Mouse (Mus musculus): ENCODE measurements around the gene 2410015M20Rik.
"Not testable (repeated sequence)": the region's sequence is repeated elsewhere in the genome, so short reads cannot be mapped to it uniquely, and the experiment has no call there.

The 2410015M20Rik gene

DNA sequence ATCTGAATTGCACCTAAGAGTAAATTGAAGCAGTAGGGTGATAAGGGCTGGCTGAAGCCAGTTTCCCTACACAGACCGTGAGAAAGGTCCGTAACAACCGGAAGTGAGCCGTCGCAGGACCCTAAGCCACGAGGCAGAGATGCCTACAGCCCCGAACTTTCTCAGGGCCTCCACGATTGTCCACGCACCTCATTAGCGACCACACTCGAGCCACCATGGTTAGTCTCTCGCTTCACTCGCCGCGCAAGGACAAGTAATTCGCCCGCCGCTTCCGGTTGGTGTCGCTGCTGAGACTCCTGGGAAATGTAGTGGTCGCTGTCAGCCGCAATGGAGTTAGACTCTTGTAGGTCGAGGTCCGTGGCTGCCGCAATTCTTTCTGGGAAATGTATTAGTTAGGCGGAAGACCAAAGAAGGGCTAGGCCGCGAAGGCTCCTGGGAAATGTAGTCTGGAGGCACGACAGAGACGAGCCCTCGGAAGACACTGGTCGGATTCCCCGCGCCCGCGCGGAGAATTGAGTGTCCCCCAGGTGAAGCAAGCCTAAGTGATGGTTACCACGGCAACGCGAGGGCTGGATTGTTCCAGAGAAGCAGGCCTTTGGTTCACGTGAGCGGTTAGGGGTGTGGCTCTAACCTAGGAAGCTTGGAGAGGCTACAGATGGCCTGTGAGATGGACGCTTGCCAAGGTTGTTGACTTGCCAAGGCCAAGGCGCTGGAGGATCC lies at the start of gene 2410015M20Rik:
2410015M20Rik (minus strand) TSS at position 320 of the 720 bp plus-strand sequence.
- in situ Hi-C loops (cut with MboI, MseI) = no loop called here

DNA sequence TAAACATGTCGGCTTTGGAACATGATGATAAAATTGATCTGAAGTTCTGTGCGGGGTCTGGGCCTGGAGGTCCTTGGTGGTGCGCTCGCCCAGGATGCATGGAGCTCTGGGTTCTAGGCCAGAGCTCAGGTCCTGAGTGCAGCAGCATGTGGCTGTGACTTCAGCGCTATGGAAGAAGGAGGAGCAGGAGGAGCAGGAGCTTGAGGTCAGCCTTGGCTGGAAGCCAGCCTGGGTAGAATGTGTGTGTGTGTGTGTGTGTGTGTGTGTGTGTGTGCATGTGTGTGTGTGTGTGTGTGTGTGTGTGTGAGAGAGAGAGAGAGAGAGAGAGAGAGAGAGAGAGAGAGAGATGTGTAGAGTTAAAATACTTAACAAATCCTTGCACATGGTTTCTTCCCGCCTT lies 46.6 kb upstream of the 2410015M20Rik start:
- in situ Hi-C loops (cut with MboI, MseI) = no loop called here

DNA sequence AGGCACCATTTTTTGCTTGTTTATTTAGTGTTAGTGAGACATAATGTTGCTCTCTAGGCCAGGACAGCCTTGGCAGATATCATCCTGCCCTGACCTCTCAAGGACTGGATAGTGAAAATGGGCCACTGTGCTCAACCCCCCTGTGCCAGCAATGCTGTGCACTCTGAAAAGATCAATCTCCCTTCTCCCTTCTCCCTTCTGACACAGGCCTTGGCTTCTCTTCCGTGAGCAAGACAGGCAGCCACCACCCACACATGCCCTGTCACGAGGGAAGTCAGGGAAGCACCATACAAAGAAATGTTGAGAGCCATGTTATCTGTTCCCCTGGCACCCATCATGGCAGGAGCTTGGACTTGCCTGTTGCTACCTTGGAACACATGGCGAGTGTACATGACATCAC lies 45.7 kb upstream of the 2410015M20Rik start:
- in situ Hi-C loops (cut with MboI, MseI) = no loop called here

DNA sequence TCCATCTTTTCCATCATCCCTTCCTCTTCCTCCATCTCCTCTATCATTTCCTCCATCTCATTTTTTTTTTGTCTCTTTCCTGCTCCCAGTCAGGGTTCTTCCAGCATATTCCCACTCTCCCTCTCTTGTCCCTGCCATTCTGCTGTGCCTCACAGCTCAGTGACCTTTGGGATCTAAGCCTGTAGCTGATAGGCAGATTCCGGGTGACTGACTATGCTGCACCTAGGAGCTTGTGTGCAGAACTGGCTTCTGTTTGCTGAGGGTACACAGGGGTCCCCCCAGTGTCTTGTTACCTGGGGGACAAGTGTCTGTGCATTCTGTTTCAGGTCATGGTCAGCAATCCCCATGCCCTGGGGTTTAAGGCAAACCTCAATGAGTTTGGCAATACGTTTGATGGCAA lies 45.2 kb upstream of the 2410015M20Rik start:
- in situ Hi-C loops (cut with MboI, MseI) = no loop called here

DNA sequence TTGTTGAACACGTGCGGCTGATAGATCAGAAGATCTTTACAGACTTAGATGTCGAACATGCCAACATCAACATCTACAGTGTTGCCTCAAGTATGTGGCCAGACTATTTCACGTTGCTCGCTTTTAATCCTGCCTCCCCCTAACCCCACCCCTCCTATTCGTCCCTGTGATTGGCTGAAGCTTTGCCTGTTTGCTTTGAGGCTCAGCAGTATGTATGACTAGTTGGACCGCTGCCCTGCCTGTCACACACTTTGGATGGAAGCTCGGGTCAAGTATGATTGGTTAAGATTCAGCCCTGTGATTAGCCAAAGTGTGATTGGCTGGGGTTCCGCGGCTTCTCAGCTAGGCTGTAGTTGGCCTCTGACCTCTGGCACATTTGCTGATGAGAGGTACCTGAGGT lies 42.2 kb upstream of the 2410015M20Rik start:
- in situ Hi-C loops (cut with MboI, MseI) = no loop called here

DNA sequence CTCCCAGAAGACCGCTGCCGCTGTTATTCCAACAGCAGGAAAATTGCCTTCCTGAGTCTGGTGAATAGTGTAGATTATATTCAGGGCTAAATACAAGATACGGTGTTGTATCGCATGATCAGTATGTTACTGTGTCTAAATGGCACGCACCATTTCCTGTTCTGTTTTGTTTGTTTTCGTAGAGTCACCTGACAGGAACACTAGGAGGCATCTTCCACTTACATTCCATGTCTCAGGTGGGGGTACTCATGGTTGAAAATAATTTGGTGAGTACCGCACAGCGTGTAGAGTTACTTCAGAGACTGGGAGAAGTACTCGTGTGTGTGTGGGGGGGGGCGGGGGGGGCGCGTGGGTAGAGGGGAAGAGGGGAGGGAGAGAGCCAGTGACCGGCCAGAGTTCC lies 38.0 kb upstream of the 2410015M20Rik start:
- in situ Hi-C loops (cut with MboI, MseI) = no loop called here

DNA sequence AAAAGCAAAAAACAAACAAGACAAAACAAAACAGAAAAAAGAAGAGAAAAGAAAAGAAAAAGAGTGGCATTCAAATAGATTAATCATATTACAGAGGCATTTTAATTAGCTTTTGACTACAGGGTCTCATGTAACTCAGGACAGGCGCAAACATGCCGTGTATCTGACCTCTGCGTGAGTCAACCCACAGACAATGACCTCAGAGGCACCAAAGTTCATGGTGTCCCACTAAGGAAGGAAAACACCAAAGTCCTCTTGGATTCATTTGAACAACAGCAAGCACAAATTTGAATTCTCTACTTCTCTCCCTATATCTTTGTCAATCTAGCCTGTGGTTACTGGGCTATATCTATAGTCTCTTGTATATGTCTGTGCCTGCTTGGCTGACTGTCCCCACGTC lies 33.7 kb upstream of the 2410015M20Rik start:
- in situ Hi-C loops (cut with MboI, MseI) = no loop called here

DNA sequence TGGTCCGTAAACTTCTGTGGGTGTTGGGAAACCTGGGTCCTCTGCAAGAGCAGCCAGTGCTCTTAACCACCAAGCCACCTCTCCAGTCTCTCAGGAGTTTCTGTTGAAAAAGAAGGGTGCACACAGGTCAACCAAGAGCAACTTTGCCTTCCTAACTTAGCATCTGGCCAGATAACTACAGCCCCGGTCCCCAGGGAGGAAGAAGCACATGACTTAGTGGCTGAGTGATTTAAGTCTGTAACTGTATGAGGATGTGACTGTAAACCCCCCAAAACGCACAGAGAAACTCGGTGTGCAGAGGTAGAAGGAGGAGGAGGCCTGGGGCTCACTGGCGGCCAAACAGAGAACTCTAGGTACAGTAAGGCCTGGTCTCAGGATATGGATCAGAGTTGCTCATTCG lies 24.5 kb upstream of the 2410015M20Rik start:
- in situ Hi-C loops (cut with MboI, MseI) = no loop called here

DNA sequence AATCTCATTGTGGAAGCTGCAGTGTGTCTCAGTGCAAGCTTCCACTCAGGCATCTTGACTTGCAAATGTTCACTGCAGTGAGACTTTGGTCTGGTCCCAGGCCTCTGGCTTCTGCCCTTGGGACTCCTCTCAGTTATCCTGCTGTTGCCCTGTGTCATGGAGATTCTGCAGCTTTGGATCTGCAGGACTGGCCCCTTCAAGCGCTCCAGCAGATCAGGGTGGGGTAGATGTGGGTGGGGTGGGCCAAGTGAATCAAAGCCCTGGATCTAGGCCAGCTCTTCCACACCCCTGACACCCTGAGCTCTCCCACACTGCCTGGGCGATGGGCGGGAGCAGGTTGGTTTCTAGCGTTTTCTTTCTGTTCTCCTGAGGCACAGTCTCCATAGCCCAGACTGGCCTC lies 22.2 kb upstream of the 2410015M20Rik start:
- in situ Hi-C loops (cut with MboI, MseI) = no loop called here

DNA sequence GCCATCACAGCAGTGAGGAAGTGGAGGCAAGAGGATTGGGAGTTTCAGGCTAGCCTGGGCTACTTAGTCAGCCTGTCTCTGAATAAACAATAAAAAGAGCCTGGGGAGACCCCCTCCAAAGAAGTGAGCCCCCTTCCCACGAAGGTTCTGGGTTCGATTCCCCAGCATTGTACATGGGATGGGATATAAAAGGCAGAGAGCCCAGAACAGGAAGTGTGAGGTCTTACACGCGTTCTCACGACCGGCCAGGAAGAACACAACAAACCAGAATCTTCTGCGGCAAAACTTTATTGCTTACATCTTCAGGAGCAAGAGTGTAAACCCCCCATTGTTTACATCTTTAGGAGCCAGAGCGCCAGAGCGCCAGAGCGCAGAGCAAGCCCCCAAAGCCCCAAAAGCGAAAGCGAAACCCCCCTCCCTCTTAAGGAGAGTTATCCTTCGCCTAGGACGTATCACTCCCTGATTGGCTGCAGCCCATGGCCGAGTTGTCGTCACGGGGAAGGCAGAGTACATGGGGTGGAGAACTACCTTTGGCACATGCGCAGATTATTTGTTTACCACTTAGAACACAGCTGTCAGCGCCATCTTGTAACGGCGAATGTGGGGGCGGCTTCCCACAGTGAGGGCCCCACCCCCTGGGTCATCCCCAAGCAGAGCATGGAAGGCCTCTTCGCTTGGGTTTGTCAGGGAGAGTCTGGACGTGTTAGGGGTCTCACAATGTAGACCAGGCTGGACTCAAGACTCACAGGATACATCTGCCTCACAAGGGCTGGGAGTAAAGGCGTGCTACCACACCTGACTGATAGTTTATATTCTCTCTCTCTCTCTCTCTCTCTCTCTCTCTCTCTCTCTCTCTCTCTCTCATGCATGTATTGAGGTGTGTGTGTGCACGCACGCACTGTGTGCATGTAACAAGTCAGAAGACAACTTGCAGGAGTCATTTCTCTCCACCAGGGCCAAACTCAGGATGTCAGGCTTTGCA lies 20.5 kb upstream of the 2410015M20Rik start:
- in situ Hi-C loops (cut with MboI, MseI) = not testable (repeated sequence)

DNA sequence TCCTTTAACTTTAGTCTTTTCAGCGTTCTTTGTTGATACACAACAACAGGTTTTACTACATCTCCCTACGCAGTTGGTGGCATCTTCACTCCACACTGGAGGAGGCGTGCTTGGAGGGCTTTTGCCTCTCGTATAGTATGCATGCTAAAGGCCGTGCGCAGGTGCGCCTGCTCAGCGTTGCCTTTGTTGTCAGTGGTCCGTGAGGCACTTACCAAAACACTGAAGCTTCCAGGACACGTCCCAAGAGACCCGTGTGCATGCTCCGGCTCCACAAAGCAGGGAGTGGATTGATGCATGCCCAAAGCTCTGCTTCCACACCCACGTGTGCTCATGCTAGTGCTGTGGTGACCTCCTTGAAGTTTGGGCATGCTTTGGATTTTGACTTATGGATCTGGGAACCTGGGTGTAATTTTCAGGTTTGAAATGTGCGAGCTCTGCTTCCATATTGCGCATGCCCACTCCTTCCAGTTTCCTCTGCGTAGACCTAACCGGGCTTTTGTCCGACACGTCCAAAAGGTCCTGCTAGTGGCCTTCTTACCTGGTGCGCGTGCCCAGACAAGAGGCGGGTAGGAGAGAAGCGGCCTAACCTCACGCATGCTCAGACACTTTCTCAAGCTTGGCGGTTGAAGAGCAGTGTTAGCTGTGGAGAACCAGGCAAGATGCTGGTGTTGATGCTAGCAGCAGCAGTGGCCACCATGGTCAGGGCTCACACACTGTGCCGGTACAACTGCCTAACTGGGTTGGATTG lies 18.1 kb upstream of the 2410015M20Rik start, which contains the start of gene Catsperd:
Catsperd (plus strand) TSS at position 614 of the 748 bp plus-strand sequence.
- in situ Hi-C loops (cut with MboI, MseI) = no loop called here

DNA sequence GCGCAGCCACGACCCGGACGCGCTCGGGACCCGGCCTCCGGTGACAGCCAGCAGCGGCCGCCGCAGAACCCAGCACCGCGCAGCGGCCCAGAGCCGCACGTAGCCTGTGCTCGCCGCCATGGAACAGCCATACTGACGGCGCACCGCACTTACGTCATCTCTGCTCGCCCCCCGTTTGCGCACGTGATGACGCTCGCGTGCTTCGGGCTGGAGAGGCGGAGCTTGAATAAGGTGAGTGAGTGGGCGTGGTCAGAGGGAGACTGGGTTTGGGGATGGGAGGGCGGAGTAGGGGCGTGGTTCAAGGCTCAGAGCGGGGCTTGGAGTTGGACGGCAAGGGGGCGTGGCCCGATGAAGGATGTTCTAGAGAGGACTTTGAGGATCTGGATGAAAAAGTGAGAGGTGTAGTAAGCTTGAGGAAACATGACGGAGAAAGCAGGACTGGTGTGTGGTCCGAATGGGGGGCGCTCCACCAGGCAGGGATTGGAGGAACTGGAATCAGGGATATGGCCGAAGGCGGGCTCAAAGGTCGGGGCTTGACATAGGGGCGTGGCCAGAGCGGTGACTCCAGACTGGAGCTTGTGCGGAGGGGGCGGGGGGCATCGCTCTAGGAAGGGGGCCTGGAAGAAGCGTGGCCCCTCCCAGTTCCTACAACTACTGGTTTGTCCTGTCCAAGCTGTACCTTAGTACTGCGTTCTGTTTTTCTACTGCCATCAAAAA lies 17.3 kb upstream of the 2410015M20Rik start, which contains the start of gene Lonp1:
Lonp1 (minus strand) TSS at position 134 of the 717 bp plus-strand sequence.
- in situ Hi-C loops (cut with MboI, MseI) = no loop called here

DNA sequence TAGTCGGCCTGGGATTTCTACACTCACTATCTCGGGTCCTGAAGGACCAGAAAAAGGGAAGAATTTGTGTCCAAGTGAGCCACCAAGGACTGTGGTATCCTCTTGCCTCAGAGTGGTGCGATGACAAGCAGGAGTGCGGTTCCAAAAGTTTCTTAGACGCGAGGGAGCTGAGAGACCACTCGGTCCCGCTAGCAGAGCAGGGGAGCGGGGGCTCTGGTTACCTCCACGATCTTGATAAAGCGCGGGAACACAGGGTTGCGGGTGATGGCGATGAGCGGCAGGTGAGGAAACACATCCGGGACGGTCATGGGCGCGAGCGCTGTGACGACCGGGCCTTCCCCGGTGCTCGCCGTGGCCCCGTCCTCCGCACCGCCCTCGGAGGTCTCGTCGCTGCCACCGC lies 16.7 kb upstream of the 2410015M20Rik start:
- in situ Hi-C loops (cut with MboI, MseI) = no loop called here

DNA sequence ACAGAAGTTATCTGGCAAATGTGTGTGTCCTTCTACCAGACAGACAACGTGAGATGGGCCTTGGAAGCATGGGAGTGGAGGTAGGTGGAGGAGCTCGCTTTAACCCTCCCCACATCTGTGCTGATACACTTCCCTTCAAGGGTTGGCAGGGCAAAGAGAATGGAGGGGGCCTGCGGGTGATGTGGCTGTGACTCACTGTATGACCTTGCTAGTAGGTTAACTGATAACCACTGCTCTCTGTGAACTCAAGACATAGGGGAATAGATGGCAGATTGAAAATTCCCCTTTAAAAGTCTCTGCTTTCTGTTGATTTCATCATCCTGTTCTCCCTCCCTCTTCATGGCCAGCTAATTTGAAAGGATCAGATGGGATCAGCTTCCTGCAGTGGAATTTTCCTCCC lies 15.9 kb upstream of the 2410015M20Rik start:
- in situ Hi-C loops (cut with MboI, MseI) = no loop called here

DNA sequence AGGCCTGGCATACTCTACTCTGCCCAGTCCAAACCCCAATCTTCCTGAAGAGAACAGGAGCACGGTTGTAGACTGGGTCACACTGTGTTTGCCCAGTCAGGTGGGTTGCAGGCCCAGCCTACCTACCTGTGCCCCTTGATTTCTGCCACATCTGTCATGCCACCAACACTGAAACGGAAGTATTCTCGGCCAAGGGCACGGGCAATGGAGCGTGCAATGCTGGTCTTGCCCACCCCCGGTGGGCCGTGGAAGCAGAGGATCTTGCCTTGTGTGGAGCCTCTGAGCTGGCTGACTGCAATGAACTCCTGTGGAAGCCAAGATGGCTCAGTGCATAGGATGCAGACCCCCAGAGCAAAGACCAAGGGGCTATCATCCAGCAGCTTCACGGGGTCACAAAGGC lies 8.1 kb upstream of the 2410015M20Rik start:
- in situ Hi-C loops (cut with MboI, MseI) = loop anchor here (5.0 kb wide), 1 partner anchor 50 kb away; no protein-coding TSS in a partner anchor

DNA sequence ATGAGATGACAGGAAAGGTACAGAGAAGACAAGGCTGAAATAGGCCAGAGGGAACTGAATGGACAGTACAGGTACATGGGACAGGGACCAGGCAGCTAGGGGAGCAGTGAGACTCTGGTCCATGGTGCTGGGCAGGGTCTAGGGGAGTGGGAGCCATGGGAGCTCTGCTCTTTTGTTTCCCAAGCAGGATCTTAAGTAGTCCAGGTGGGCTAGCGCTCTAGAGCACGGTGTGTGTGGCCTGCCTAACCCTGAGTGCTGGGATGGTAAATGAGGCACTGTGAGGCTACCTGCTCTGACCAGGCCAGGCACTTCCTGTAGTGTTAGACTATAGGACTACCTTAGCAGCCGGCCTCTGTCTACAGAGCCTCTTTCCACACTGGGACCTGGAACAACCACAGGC lies 7.2 kb upstream of the 2410015M20Rik start:
- in situ Hi-C loops (cut with MboI, MseI) = loop anchor here (5.0 kb wide), 1 partner anchor 51 kb away; no protein-coding TSS in a partner anchor

DNA sequence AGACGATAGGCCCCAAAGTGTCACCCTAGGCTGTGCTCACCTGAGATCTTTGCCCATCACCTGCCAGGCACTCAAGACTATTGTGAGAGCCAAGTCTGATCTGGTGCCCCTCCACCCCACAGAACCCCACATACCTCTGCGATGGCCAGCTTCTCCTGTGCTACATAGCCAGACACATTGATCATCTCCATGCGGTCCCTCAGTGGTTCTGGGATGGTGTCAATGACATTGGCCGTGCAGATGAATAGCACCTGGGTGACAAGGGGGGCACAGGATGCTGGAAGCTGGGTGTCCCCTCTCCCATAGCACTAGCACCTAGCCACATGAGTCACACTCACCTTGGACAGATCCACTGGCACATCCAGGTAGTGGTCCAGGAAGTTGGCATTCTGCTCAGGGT lies 6.2 kb upstream of the 2410015M20Rik start:
- in situ Hi-C loops (cut with MboI, MseI) = loop anchor here (5.0 kb wide), 1 partner anchor 52 kb away; no protein-coding TSS in a partner anchor

DNA sequence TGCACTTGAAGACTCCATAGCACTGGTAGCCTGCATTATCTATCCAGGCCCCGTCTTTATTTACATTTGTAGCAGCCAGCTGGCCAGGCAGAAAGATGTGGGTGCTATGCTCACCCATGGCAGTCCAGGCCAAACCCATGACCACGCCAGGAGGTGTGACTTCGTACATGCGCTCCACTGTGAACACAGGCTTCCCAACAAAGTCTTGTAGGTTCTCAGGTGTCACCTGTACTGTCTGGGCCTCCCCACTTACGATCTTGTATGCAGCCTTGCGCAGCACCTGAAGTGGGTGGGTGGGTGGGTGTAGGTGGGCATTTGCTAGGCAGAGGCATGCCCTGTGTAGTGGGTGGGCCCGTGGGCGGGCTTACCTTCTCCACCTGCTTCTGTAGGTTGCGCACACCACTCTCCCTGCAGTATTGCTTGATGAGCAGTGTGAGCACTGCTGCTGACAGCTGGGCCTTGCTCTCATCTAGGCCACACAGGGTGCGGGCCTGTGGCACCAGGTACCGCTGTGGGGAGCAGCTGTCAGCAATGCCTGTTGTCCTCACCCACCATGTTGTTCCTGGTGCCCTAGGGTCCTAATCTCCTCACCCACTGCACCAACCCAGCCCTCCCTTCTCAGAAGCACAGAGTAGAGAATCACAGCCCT lies 5.7 kb upstream of the 2410015M20Rik start:
- in situ Hi-C loops (cut with MboI, MseI) = loop anchor here (5.0 kb wide), 1 partner anchor 52 kb away; no protein-coding TSS in a partner anchor

DNA sequence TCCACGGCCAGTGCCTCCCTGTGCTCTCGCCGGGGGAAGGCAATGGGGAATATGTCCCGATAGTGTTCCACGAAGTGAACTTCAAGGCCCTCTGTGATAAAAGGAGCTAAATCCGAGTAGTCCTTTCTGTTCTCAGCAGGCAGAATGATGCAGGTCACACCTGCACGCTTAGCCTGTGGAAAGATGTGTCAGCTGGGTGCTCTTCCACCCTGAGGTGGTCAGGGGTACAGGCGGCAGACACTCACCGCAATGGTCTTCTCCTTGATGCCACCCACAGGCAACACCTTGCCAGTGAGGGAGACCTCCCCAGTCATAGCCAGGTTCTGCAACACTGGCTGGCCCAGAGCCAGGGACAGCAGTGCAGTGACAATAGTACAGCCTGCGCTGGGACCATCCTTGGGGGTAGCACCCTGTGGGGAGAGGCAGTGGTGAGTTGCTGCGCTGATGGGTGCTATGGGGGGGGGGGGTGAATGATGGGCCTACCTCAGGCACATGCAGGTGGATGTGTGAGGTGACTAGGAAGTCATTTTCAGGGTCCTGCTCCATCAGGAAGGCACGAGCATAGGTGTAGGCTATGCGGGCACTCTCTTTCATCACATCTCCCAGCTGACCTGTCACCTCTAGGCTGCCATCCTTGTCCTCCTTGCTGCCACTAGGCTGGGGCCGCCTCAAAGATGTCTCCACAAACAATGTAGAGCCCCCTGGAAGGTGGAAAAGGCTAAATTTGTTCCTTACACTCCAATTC lies 5.0 kb upstream of the 2410015M20Rik start:
- in situ Hi-C loops (cut with MboI, MseI) = loop anchor here (5.0 kb wide), 1 partner anchor 53 kb away; no protein-coding TSS in a partner anchor
